Mouse (Mus musculus): ENCODE results near the gene Cdhr3.

- no peak for TF ChIP-seq CTCF (IDR thresholded peaks at IDR 0.05; ENCODE audit: low read depth)
- no peak for TF ChIP-seq EP300 (IDR thresholded peaks at IDR 0.05; ENCODE audit: low read depth)
Observed at GRCm38 (mm10) chr12:33046434-33046833, 46.2 kb downstream of the Cdhr3 start.
